Mouse (Mus musculus) retina, postnatal 7 days (tissue): Measurements from ENCODE around the gene Lrrc59.
"Not testable (repeated sequence)": the region's sequence is repeated elsewhere in the genome, so short reads cannot be mapped to it uniquely, and the experiment has no call there.

ENCODE experiments used
- DNase-seq: peaks from one replicate; pipeline ENCODE4 v3.0.0-alpha.2; 2012; ENCODE audit warnings: low read depth, low spot score

Lrrc59 gene

GRCm38 (mm10) chr11:94630199-94631011, 838 bp downstream of the Lrrc59 start:
- DNase-seq: no peak

DNA sequence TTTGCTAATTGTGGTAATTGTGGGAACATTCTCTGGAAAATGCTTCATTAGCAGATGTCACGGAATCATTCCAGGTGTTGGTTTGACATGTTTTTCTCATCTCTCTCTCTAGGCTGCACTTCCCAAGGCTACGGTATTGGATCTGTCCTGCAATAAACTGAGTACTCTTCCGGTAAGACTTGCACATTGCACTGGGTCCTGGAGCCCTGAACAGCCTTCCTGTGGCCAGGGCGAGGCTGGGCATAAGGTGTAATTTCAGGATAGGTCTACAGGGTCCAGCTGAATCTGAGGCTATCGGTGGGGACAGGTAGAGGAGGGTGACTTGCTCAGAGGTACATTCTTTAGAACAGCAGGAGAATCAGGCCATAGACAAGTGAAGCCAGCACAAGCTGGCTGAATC, 2.4 kb downstream of the Lrrc59 start:
- DNase-seq: no peak

- no peak for DNase-seq
Measured at GRCm38 (mm10) chr11:94632988-94633387, 3.4 kb downstream of the Lrrc59 start.

GRCm38 (mm10) chr11:94634431-94634830, 4.9 kb downstream of the Lrrc59 start:
- DNase-seq: no peak

DNA sequence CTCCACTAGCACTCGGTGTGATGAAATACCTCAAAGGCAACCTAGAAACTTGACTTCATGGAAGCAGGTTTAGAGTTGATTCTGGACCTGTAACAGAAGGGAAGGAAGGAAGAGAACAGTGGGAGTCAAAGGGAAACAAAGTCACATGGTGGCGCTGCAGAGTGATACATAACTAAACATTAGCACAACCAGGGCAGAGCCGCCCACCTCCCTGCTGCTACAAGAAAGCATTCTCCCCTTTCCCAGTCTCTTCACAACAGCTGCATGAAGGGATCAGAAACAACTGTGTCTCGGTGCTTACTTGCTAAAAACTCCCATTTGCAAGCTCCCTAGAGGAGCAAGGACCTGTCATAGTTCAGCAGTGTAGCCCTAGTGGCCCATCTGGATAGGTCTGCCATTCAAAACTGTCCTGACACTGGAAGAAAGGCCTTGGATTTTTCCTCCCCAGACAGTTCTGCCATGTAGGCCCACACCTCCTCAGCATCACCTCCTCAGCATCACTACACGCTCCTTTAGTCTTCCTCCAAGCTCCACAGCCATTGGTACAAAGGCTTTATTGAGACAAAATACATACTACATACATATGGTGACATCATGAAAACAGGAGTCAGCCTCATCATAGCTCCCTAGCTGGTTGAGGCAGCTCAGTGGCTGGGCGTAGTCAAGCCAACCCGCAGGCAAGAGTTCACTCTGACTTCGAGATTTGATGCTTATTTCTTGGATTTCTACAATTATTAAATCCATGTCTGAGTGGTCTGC, 15.1 kb downstream of the Lrrc59 start:
- DNase-seq: no peak

DNA sequence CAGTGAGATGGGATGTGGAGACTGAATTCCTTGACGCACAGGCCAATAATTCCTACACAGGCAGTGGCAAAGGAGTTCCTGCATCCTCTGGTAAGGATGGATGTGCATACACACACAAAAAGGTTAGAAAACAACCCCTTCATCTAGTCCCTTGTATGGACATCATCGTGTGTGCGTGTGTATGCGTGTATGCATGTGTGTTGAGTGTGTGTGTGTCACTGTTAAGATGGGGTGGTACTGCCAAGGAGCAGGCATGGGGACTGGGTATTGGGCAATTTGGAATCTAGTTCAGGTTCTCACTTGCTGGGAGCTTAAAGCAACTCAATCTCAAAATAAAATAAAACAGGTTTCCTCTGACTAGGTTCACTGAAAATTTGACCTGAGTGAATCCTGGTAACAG, 16.9 kb downstream of the Lrrc59 start:
- DNase-seq: no peak

DNA sequence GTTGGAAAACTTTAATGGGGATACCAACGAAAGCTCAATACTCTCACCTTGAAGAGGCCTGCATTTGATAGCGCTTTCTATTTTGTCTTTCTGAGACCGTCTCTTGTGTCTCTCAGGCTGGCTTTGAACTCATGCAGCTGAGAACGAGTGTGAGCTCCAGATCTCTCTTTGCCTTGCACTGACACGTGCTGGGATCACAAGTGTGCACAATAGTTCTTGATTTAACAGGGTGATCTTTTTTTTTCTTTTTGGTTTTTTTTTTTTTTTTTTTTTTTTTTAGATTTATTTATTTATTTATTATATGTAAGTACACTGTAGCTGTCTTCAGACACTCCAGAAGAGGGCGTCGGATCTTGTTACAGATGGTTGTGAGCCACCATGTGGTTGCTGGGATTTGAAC, 21.7 kb downstream of the Lrrc59 start:
- not testable (repeated sequence) for DNase-seq

DNA sequence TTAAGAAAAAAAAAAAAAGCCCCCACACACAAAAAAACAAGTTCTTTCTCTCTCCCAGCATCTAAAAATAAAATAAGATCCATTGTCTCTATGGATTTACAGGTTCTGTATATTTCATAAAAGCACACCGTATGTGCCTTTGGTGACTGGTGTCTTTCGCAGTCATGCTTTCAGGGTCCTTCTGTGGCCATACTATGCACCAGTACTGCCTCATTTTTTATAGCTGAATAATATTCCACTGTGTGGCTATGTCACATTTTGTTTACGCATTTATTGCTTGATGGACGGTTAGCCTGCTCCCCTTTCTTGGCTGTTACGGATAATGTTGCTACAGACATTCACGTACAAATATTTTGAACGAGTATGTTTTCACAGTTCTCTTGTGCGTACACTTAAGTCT, 23.4 kb downstream of the Lrrc59 start:
- DNase-seq: no peak

DNA sequence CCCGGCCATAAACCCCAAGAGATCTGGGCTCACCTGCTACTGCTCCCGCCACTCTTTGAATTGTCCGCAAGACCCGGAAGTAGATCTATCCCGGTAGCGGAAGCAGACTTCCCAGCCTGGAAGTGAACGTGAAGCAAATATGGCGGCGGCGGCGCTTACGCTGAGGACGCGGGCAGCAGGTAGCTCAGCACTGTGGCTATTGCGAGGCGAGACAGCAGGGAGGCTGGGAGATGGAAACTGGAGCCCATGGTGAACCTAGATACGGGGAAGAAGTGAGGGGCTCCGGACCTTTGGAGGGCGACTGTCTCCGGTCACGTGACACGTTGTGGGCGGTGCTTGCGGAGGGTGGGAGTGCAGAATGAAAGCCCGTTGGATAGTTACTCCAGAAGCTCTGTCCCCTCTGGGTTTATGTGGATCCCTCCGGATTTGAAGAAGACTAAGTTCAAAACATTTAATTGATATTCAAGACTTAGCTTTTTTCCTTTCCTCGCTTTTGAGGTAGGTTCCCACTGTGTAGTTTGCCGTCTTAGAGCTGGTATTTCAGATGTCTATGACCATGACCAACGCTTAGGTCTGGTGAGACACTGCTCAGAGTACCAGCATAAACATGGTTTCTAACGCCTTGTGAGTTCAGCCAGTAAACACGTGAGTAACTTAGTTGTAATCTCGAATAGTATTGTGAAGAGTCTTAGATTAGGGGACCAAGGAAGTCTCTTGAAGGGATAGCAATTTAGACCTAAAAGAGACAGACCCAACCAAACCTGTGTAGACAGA, 24.3 kb downstream of the Lrrc59 start, which contains the start of the genes Mrpl27 and Eme1:
Mrpl27 (plus strand) TSS at position 105 of the 774 bp plus-strand sequence.
Eme1 (minus strand) TSS at position 302 of the 774 bp plus-strand sequence.
- DNase-seq: peak; percentile 78

DNA sequence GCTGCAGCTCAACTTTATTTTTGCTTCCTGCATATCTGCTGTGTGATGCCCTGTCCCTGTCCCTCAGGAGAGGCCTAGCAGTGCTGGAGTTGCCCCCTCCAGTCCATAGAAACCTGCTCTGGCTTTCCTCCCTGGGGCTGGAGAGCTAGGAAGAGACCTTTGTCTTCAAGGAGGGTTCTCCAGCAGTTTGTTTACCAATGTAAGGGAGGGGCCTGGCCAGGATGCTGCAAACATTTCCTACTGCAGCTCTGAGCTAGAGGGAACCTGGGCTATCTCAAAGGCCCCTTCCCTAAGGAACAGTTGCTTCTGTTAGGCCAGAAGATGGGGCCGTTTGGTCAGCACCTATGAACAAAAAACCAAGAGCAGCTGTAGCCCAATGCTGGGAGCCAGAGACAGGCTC, 31.8 kb downstream of the Lrrc59 start:
- no peak for DNase-seq

DNA sequence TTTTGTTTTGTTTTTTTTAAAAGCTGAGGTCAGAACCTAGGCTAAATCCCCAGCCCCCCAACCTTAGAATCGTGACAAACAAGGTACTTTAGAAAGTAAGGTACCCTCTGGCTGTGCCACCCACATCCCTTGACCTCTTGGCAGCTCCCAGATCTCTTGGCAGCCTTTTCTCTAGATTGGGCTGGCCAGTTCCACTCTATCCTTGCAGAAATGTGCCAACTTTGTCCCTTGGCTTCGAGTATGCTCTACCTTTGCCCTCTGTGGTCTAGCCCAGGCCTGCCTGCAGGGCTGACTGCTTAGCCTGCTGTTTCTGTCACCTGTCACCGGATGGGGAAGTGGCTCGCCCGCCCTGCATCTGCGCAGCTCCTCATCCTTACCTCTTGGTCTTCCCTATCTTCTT, 35.7 kb downstream of the Lrrc59 start:
- DNase-seq: no peak

GRCm38 (mm10) chr11:94674984-94675383, 45.4 kb downstream of the Lrrc59 start:
- no peak for DNase-seq

- no peak for DNase-seq
Measured at GRCm38 (mm10) chr11:94675446-94675845, 45.9 kb downstream of the Lrrc59 start.

DNA sequence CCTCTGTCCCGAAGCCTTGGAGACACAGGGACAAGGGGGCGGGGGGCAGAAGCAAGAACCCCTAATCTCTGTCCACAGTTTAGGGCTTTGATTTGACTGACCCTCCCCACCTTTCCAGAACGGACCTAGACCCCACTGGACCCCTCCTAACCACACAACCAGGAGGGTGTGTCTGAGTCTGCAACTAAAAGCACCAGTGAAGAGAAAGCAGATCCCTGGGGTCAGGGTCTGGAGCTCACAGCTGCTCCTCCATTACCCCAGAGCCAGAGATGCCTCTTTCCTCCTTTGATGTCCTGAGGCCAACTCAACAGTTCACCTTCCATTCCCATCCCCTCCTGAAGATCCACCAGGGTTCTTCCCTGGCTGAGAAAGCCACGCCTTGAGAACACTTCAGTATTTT, 46.7 kb downstream of the Lrrc59 start:
- DNase-seq: no peak

- peak; percentile 87 for DNase-seq
Measured at GRCm38 (mm10) chr11:94676754-94677606, 47.4 kb downstream of the Lrrc59 start, which contains the start of gene Xylt2. Xylt2 (minus strand) TSS chr11:94677515.

DNA sequence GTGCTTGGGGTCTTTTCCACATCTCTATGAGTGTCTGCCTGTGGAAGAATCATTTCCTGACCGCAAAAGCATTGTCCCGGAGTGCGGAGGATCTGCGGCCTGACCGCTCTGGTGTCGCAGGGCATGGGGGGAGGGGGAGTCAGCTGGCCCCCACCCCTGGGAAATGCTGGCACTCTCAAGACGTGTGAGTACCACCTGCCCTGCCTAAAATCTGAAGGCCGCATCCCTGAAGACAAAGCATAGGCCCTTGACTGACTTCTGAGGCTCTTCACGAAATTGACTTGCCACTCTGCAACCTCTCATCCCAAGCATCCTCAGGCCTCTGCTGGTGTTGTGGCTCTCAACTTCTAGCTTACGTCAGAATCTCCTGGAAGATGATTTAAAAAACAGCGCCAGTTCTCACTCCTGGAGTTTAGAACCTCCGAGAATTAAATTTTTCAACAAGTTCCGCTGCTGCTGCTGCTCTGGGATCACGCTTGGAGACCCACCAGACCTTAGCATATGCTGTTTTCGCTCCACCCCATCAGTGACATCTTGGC, 48.1 kb downstream of the Lrrc59 start:
- DNase-seq: no peak

GRCm38 (mm10) chr11:94680639-94681038, 51.1 kb downstream of the Lrrc59 start:
- DNase-seq: no peak

- DNase-seq: no peak
Measured at GRCm38 (mm10) chr11:94681640-94682039, 52.1 kb downstream of the Lrrc59 start.

DNA sequence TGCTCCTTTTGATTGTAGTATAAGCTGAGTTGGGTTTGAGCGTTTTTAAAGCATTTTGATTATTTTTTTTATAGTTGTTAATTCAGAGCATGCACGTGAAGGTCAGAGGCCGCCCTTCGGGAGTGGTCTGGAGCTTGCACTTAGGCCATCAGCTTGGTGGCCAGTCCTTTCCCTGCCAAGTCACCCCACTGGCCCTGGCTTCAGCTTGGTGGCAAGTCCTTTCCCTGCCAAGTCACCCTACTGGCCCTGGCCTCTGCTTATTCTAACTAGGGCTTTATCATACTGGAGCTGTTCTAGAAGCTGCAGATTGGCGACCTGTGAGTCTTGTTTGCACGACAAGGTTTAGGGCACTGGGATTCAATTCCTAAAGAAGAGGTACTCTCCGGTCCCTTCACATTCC, 52.9 kb downstream of the Lrrc59 start:
- no peak for DNase-seq

DNA sequence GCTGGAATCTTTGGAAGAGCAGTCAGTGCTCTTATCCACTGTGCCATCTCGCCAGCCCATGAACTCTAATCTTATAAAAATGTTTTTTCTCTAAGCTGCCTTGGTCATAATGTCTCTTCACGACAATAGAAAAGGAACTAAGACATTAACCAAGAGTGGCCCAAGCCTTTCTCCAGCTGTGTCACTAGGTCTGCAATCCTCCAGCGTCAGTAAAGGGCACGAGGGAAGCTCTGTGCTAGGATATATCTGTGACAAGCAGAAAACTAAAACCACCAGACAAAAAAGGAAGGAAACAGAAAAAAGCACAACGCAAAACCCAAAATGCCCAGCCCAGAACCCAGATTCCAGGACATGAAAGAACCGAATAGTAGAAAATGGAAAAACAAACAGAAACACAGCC, 57.6 kb downstream of the Lrrc59 start:
- DNase-seq: no peak

DNA sequence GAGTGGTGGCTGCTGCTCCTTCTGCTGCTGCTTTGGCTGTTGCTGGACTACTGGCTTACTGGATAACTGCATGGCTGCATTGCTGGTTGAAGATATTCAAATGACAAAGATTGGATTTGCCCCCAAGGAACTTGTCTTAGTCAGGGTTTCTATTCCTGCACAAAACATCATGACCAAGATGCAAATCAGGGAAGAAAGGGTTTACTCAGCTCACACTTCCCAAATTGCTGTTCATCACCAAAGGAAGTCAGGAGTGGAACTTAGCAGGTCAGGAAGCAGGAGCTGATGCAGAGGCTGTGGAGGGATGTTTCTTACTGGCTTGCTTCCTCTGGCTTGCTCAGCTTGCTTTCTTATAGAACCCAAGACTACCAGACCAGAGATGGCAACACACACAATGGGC, 62.9 kb downstream of the Lrrc59 start:
- not testable (repeated sequence) for DNase-seq
